Mouse (Mus musculus) CH12.LX (cell line): ENCODE measurements around the gene Focad. TPM values are rescaled to one million over a fixed set of nuclear protein-coding genes. Genes with fewer than 3 reads are reported as not detected.

ENCODE experiments used
- DNase-seq: peaks from one replicate; pipeline ENCODE4 v3.0.0-alpha.2; 2013; ENCODE audit errors: extremely low read depth
- H3K27ac ChIP-seq: 2 replicates; pipeline ENCODE4 v1.5.1; 2012; ENCODE audit warnings: low read depth, mild to moderate bottlenecking, control low read depth, moderate library complexity; ENCODE audit not compliant: insufficient read depth
- H3K27me3 ChIP-seq: replicated peaks from 2 replicates; pipeline ENCODE3; 2012; ENCODE audit warnings: inconsistent platforms
- H3K36me3 ChIP-seq, 2 experiments: replicated peaks in 1 of 2; 2 replicates each; pipeline versions ENCODE3 to v1.6.1; 2012; ENCODE audit warnings: inconsistent platforms in 1 of 2, low read length in 1 of 2, mild to moderate bottlenecking in 1 of 2, mixed read lengths in 1 of 2, moderate library complexity in 1 of 2; ENCODE audit not compliant: control insufficient read depth in 1 of 2, insufficient read depth in 1 of 2
- H3K4me1 ChIP-seq, 2 experiments: 2 replicates each; pipeline ENCODE4 v1.6.1; 2012; ENCODE audit warnings: inconsistent platforms in 1 of 2, moderate library complexity in 1 of 2; ENCODE audit not compliant: insufficient read depth in 2 of 2, control insufficient read depth in 1 of 2
- H3K4me2 ChIP-seq: 2 replicates; pipeline ENCODE4 v1.6.1; 2012; ENCODE audit warnings: low read depth, mild to moderate bottlenecking, control low read depth; ENCODE audit not compliant: poor library complexity, insufficient read depth, severe bottlenecking
- H3K4me3 ChIP-seq, 3 experiments: fragments of 150-350 bp in 1 of 3; sonication (generic) in 1 of 3; replicated peaks in 1 of 3; 2 replicates each; pipeline versions ENCODE3 to v1.5.1; 2011 to 2012; ENCODE audit warnings: low read depth in 2 of 3, low read length in 2 of 3, mild to moderate bottlenecking in 2 of 3, moderate library complexity in 2 of 3, control low read depth in 1 of 3, improper control_type of control experiment in 1 of 3, inconsistent platforms in 1 of 3, mixed read lengths in 1 of 3; ENCODE audit not compliant: poor library complexity in 1 of 3
- H3K79me2 ChIP-seq: replicated peaks from 2 replicates; pipeline ENCODE4 v1.6.1; 2012; ENCODE audit warnings: mild to moderate bottlenecking, moderate library complexity; ENCODE audit not compliant: control insufficient read depth, poor library complexity, insufficient read depth, severe bottlenecking; ENCODE audit errors: extremely low read depth
- H3K9ac ChIP-seq: 2 replicates; pipeline ENCODE4 v1.6.1; 2012; ENCODE audit warnings: low read depth, mild to moderate bottlenecking, control low read depth, moderate library complexity; ENCODE audit not compliant: insufficient read depth
- H3K9me3 ChIP-seq: replicated peaks from 2 replicates; pipeline ENCODE3; 2012; ENCODE audit warnings: low read length, inconsistent platforms, mixed read lengths
- ELF1 ChIP-seq: IDR thresholded peaks from 2 replicates; pipeline ENCODE4 v1.6.1; 2014; ENCODE audit warnings: low read depth, mild to moderate bottlenecking, inconsistent platforms, low read length, improper control_type of control experiment
- EP300 ChIP-seq: IDR thresholded peaks from 2 replicates; pipeline ENCODE4 v1.6.1; 2011; ENCODE audit warnings: low read length, improper control_type of control experiment
- ETS1 ChIP-seq: conservative IDR thresholded peaks from 2 replicates; pipeline ENCODE4 v1.6.1; 2012; ENCODE audit warnings: low read depth, mild to moderate bottlenecking, inconsistent platforms, low read length, improper control_type of control experiment, moderate library complexity
- IRF4 ChIP-seq: IDR thresholded peaks from 2 replicates; pipeline ENCODE4 v1.6.1; 2014; ENCODE audit warnings: low read depth, mild to moderate bottlenecking, inconsistent platforms, low read length, improper control_type of control experiment
- JUND ChIP-seq: conservative IDR thresholded peaks from 2 replicates; pipeline ENCODE4 v1.6.1; 2011; ENCODE audit warnings: low read depth, low read length, improper control_type of control experiment
- KAT2A ChIP-seq: IDR thresholded peaks from 2 replicates; pipeline ENCODE4 v1.6.1; 2012; ENCODE audit warnings: low read length, improper control_type of control experiment, inconsistent platforms; ENCODE audit not compliant: insufficient replicate concordance
- MEF2A ChIP-seq: IDR thresholded peaks from 2 replicates; pipeline ENCODE4 v1.6.1; 2014; ENCODE audit warnings: low read depth, mild to moderate bottlenecking, inconsistent platforms, low read length, improper control_type of control experiment, borderline replicate concordance
- NELFE ChIP-seq: IDR thresholded peaks from 2 replicates; pipeline ENCODE4 v1.6.1; 2011; ENCODE audit warnings: low read depth, low read length, improper control_type of control experiment
- NRF1 ChIP-seq: IDR thresholded peaks from 2 replicates; pipeline ENCODE4 v1.6.1; 2014; ENCODE audit warnings: low read depth, mild to moderate bottlenecking, inconsistent platforms, low read length, improper control_type of control experiment, moderate library complexity
- POLR2AphosphoS2 ChIP-seq: IDR thresholded peaks from 2 replicates; pipeline ENCODE4 v1.6.1; 2011; ENCODE audit warnings: low read depth, low read length, improper control_type of control experiment
- RAD21 ChIP-seq: IDR thresholded peaks from 2 replicates; pipeline ENCODE4 v1.6.1; 2011; ENCODE audit warnings: low read depth, mild to moderate bottlenecking, low read length, improper control_type of control experiment, moderate library complexity
- TCF12 ChIP-seq: IDR thresholded peaks from 2 replicates; pipeline ENCODE4 v1.6.1; 2014; ENCODE audit warnings: low read depth, mild to moderate bottlenecking, inconsistent platforms, low read length, improper control_type of control experiment
- UBTF ChIP-seq: IDR thresholded peaks from 2 replicates; pipeline ENCODE4 v1.6.1; 2012; ENCODE audit warnings: low read depth, mild to moderate bottlenecking, inconsistent platforms, low read length, improper control_type of control experiment, moderate library complexity
- ZMIZ1 ChIP-seq: IDR thresholded peaks from 2 replicates; pipeline ENCODE4 v1.6.1; 2012; ENCODE audit warnings: low read depth, mild to moderate bottlenecking, inconsistent platforms, low read length, improper control_type of control experiment
- dilution Hi-C: fragments of 300-500 bp; cut with MboI; formaldehyde crosslinking; loops from 2 replicates; pipeline ENCODE4 v1.14.3; 2020; ENCODE audit warnings: low sequenced_read_pairs; ENCODE audit not compliant: extremely low pct_unique_long_range_greater_than_20kb, extremely low pct_ligation_motif_present
- in situ Hi-C: fragments of 300-500 bp; cut with MboI; formaldehyde crosslinking; loops from 3 replicates; pipeline ENCODE4 v1.14.3; 2019; ENCODE audit warnings: low sequenced_read_pairs, low pct_ligation_motif_present, low pct_unique_long_range_greater_than_20kb, mixed read lengths
- polyA plus RNA-seq: library from polyadenylated mRNA; unstranded; fragments of >175 nt; gene quantifications from 2 replicates; pipeline ENCODE4 v1.2.1, GENCODE M21; 2012; ENCODE audit warnings: low read depth; ENCODE audit not compliant: insufficient read length
- total RNA-seq, 2 experiments: library from RNA; depleted of rRNA; stranded (reverse); fragments of 300-350 nt in 1 of 2; fragments of >200 nt in 1 of 2; gene quantifications; 2 replicates each; pipeline ENCODE4 v1.2.3; 2012 to 2014

Gene Focad
- total and polyA plus RNA-seq, 3 experiments: 17.3 to 18.9 (median 18.2) TPM

- Histone ChIP-seq H3K9ac (no peak overlapping the region), H3K27ac (no peak overlapping the region), H3K9me3 (no peaks in the 10 kb centered on the region), H3K4me1 (peaks cover 0 to 19% of the 10 kb centered on the region in 2 experiments; a peak in 2 of 4 replicates), H3K79me2 (no peaks in the 10 kb centered on the region), H3K27me3 (no peaks in the 10 kb centered on the region), H3K4me2 (no peak overlapping the region), H3K36me3 (no peaks in the 10 kb centered on the region), H3K4me3 (no peak overlapping the region)
- DNase-seq: no peak
- in situ Hi-C loops: no loop called here
- dilution Hi-C loops: no loop called here
- TF ChIP-seq NELFE (no peak), NRF1 (no peak), ELF1 (no peak), JUND (no peak), RAD21 (no peak)
Measured at GRCm38 (mm10) chr4:88448976-88449375, 354.5 kb downstream of the Focad start.

GRCm38 (mm10) chr4:88450087-88450765 lies 355.8 kb downstream of the Focad start:
- Histone ChIP-seq H3K27ac (no peak overlapping the region), H3K9me3 (no peaks in the 10 kb centered on the region), H3K9ac (no peak overlapping the region), H3K4me2 (no peak overlapping the region), H3K4me3 (no peak overlapping the region), H3K79me2 (no peaks in the 10 kb centered on the region), H3K27me3 (no peaks in the 10 kb centered on the region), H3K36me3 (no peaks in the 10 kb centered on the region), H3K4me1 (peaks cover 0 to 19% of the 10 kb centered on the region in 2 experiments; a peak in 2 of 4 replicates)
- dilution Hi-C loops: no loop called here
- TF ChIP-seq ETS1 (no peak), POLR2AphosphoS2 (no peak), MEF2A (no peak), KAT2A (no peak), EP300 (no peak), ZMIZ1 (no peak), IRF4 (no peak), UBTF (no peak), TCF12 (no peak)
- in situ Hi-C loops: no loop called here
- DNase-seq: peak; percentile 52
